Mouse (Mus musculus) liver, embryonic 14.5 days (tissue): ENCODE measurements at regions not wholly inside any gene's neighbourhood (a gene's known extent, or its start where the extent isn't known, plus 50 kb on each side); places are given as distances from the start of the nearest gene placed in this dataset.

ENCODE experiments used
- CTCF ChIP-seq: IDR thresholded peaks from 2 replicates; pipeline ENCODE4 v1.5.1; 2016; ENCODE audit warnings: antibody characterized with exemption, low read depth, control low read depth
- EP300 ChIP-seq: IDR thresholded peaks from 2 replicates; pipeline ENCODE4 v1.6.1; 2016; ENCODE audit warnings: antibody characterized with exemption, low read depth

DNA sequence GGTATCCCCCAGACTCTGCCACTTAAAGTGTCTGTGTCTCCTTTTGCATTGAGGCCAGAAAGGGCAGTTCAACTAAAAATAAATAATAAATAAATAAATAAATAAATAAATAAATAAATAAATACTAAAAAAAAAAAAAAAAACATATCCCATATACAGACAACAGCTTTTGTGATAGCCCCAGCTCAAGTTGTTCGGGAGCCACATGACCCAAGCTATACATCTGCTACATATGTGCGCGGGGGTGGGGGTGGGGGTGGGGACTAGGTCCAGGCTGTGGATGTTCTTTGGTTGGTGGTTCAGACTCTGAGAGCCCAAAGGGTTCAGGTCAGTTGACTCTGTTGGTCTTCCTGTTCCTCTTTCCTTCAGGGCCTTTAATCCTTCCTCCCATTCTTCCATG is 379.6 kb upstream of the Ccnh start:
- TF ChIP-seq CTCF = no peak
- no peak for TF ChIP-seq EP300
